Mouse (Mus musculus): ENCODE results near the gene Tex261.

The Tex261 gene

GRCm38 (mm10) chr6:83775638-83776293, at the start of gene Tex261:
Gene Tex261 (minus strand): TSS chr6:83775813.
- ChIA-PET POLR2A (interaction anchor here (0.5 to 3.3 kb wide), 41 partner anchors 11 to 450 kb away, joined by 3 to 32 read pairs (median 4); partner anchors contain the start of genes Nagk (in 4 of the 4), Paip2b (in 3 of the 4), Ankrd53 (in 2 of the 4) and Atp6v1b1 (in 1 of the 4)), CTCF (interaction anchor here (0.6 to 3.1 kb wide), 89 partner anchors 9 to 1685 kb away, joined by 3 to 35 read pairs (median 4); partner anchors contain the start of genes Nagk (in 3 of the 4), Ankrd53 (in 2 of the 4), Paip2b (in 2 of the 4) and Vax2 (in 2 of the 4))

GRCm38 (mm10) chr6:83821856-83822255, 46.2 kb upstream of the Tex261 start:
- CTCF ChIA-PET = interaction anchor here in 3 of 4 experiments (0.6 kb wide), 3 partner anchors 82 to 149 kb away, joined by 3 to 14 read pairs (median 3); no protein-coding TSS in a partner anchor
- POLR2A ChIA-PET = interaction anchor here in 3 of 4 experiments (0.5 to 8.9 kb wide), 7 partner anchors 8 to 159 kb away, joined by 3 to 87 read pairs (median 3); partner anchors contain the start of genes Paip2b (in 3 of the 3) and Nagk (in 1 of the 3)

GRCm38 (mm10) chr6:83820727-83821515, 45.3 kb upstream of the Tex261 start:
- CTCF ChIA-PET = interaction anchor here in 3 of 4 experiments (0.6 to 1.5 kb wide), 5 partner anchors 8 to 148 kb away, joined by 3 to 14 read pairs (median 4); partner anchors contain the start of gene Paip2b (in 1 of the 3)

GRCm38 (mm10) chr6:83818996-83819395, 43.4 kb upstream of the Tex261 start:
- CTCF ChIA-PET = interaction anchor here in 1 of 4 experiments (1.3 kb wide), 1 partner anchor 13 kb away, joined by 3 read pairs; the partner anchor contains the start of gene Paip2b
- POLR2A ChIA-PET = interaction anchor here (0.6 to 8.9 kb wide), 10 partner anchors 8 to 171 kb away, joined by 3 to 87 read pairs (median 4); partner anchors contain the start of gene Paip2b (in 3 of the 4)

More at GRCm38 (mm10) chr6:83820727-83821515, 45.3 kb upstream of the Tex261 start:
- POLR2A ChIA-PET = interaction anchor here (0.5 to 8.9 kb wide), 11 partner anchors 9 to 160 kb away, joined by 3 to 87 read pairs (median 3); partner anchors contain the start of genes Paip2b (in 3 of the 4), Nagk (in 1 of the 4) and Vax2 (in 1 of the 4)

GRCm38 (mm10) chr6:83815801-83816200, 40.2 kb upstream of the Tex261 start:
- POLR2A ChIA-PET = interaction anchor here in 3 of 4 experiments (0.6 to 8.9 kb wide), 9 partner anchors 10 to 99 kb away, joined by 3 to 87 read pairs (median 6); partner anchors contain the start of genes Paip2b (in 3 of the 3), Nagk (in 1 of the 3) and Zfp638 (in 1 of the 3)
- CTCF ChIA-PET = interaction anchor here (0.5 to 1.9 kb wide), 6 partner anchors 14 to 557 kb away, joined by 3 to 8 read pairs (median 4); partner anchors contain the start of gene Tex261 (in 1 of the 4)

GRCm38 (mm10) chr6:83802846-83803245, 27.2 kb upstream of the Tex261 start:
- POLR2A ChIA-PET = interaction anchor here in 3 of 4 experiments (0.6 to 3.7 kb wide), 7 partner anchors 11 to 74 kb away, joined by 3 to 15 read pairs (median 7); partner anchors contain the start of gene Paip2b (in 2 of the 3)
- CTCF ChIA-PET = interaction anchor here in 1 of 4 experiments (1.5 kb wide), 1 partner anchor 109 kb away, joined by 4 read pairs; no protein-coding TSS in a partner anchor

DNA sequence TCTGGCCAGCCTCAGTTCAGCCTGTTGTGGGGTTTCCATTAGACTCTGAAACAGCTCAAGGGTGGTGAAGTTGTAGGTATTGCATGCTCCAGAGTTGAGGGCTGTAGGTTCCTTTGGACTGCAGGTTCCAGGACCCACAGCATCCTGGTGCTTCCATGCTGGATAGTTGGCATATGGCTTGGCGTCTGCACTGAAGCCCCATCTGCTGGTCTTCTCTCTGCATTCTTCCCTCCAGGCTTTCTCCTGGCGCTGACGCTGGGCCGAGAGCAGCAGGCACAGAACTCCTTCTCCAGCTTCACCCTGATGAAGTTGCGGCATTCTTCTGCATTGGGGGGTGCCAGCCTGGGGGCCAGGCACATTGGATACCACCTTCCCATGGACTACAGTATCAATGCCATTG, 26.4 kb upstream of the Tex261 start:
- CTCF ChIA-PET = interaction anchor here in 1 of 4 experiments (1.5 kb wide), 1 partner anchor 108 kb away, joined by 4 read pairs; no protein-coding TSS in a partner anchor
- POLR2A ChIA-PET = interaction anchor here in 3 of 4 experiments (0.9 to 3.7 kb wide), 8 partner anchors 8 to 32 kb away, joined by 3 to 15 read pairs (median 4); partner anchors contain the start of gene Paip2b (in 2 of the 3)

DNA sequence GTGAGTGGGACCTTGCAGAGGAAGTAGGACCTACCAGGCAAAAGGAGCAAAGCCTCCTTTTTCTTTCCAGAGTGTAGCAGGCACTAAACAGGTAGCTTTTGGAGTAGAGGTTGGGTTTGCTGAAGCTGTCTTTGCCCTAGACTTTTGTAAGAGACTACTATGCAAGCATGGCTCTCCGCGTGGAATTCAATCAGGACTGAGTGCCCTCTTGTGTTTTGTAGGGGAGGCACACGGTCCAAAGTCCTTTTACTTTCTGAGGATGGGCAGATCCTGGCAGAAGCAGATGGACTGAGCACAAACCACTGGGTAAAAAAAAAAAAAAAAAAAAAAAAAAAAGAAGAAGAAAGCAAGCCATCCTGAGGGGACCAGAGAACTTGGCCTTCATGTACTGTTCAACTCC, 21.1 kb upstream of the Tex261 start:
- ChIA-PET CTCF (interaction anchor here in 3 of 4 experiments (0.5 to 2.0 kb wide), 4 partner anchors 21 to 608 kb away, joined by 3 to 17 read pairs (median 8); partner anchors contain the start of gene Tex261 (in 2 of the 3)), POLR2A (interaction anchor here (0.6 to 4.4 kb wide), 14 partner anchors 8 to 1347 kb away, joined by 3 to 68 read pairs (median 6); partner anchors contain the start of genes Paip2b (in 2 of the 4) and Zfp638 (in 1 of the 4))

- CTCF ChIA-PET = interaction anchor here (0.5 to 2.0 kb wide), 13 partner anchors 13 to 670 kb away, joined by 3 to 23 read pairs (median 5); partner anchors contain the start of gene Tex261 (in 3 of the 4)
- POLR2A ChIA-PET = interaction anchor here in 3 of 4 experiments (0.6 to 4.4 kb wide), 48 partner anchors 10 to 628 kb away, joined by 3 to 68 read pairs (median 4); partner anchors contain the start of genes Paip2b (in 3 of the 3), Tex261 (in 2 of the 3), Vax2 (in 2 of the 3) and Zfp638 (in 2 of the 3)
Observed at GRCm38 (mm10) chr6:83795492-83795900, 19.9 kb upstream of the Tex261 start.

DNA sequence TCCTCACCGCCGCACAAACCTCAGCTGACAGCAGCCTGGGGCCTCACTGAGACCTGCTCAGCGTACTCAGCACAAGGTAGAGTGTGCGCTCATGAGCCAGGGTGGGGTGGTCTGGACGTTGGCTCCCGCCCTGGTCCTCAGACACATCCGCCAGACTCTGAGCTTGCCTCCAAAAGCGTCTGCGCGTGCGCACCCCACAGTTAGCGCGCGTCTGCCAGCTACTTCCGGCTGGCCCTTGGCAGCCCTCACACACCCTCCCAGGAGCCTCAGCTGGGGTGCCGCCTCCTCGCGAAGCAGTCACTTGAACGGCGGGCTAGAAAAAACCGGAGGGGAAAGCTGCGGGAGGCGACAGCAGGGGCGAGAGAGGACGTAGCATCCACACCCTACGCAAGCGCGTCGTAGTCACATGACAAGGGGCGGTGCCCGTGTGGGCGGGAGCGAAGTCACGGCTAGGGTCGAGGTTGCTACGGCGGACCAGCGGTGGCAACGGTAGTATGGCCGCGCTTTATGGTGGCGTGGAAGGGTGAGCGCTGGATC, 19.2 kb upstream of the Tex261 start, which contains the start of gene Nagk:
Gene Nagk (plus strand): TSS at position 223 of the 537 bp plus-strand sequence.
- CTCF ChIA-PET = interaction anchor here in 3 of 4 experiments (0.5 to 1.9 kb wide), 18 partner anchors 12 to 1488 kb away, joined by 3 to 23 read pairs (median 4); partner anchors contain the start of genes Tex261 (in 3 of the 3) and Pcgf1 (in 1 of the 3)
- POLR2A ChIA-PET = interaction anchor here (0.6 to 4.4 kb wide), 61 partner anchors 9 to 737 kb away, joined by 3 to 68 read pairs (median 4); partner anchors contain the start of genes Paip2b (in 3 of the 4), Tex261 (in 3 of the 4), Vax2 (in 2 of the 4) and Zfp638 (in 2 of the 4)

GRCm38 (mm10) chr6:83791251-83791890, 15.8 kb upstream of the Tex261 start:
- POLR2A ChIA-PET = interaction anchor here in 3 of 4 experiments (0.8 to 2.8 kb wide), 6 partner anchors 15 to 123 kb away, joined by 3 to 9 read pairs (median 4); partner anchors contain the start of genes Paip2b (in 2 of the 3) and Tex261 (in 1 of the 3)
- CTCF ChIA-PET = interaction anchor here in 3 of 4 experiments (0.7 to 1.5 kb wide), 6 partner anchors 12 to 297 kb away, joined by 3 to 7 read pairs (median 4); partner anchors contain the start of gene Tex261 (in 2 of the 3)

DNA sequence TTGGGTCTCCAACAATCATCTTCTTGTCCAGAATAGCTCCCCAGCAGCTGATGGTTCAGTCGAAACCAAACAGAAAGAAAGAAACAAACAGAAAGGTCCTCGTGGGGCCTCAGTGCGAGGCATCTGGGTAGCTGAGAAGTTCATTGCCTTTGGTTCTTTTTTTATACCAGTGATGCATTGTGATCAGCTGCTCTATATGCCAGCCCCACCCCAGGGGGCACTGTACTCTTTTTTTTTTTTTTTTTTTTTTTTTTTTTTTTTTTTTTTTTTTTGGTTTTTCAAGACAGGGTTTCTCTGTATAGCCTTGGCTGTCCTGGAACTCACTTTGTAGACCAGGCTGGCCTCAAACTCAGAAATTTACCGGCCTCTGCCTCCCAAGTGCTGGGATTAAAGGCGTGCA, 14.9 kb upstream of the Tex261 start:
- CTCF ChIA-PET = interaction anchor here (0.5 to 1.5 kb wide), 6 partner anchors 15 to 291 kb away, joined by 3 to 5 read pairs (median 3); partner anchors contain the start of gene Tex261 (in 1 of the 4)

DNA sequence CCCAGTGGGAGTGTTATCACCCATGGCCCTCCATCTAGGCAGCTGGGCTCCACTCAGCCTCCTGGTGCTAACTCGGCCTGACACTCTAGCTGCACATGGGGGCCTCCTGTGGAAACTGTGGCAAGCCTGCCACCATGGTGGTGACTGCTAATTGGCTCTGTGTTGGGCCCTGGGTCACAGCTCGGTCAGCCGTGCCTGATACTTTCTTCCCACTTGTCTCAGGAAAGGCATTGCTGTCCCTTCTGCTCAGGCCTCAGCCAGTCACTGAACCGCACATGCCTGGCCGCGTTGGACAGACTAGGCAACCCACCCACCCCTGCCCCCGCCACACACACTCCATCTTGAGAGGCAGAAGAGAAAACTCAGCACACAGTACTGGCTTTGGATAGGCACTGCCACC, 12.9 kb upstream of the Tex261 start:
- ChIA-PET CTCF (interaction anchor here in 3 of 4 experiments (0.6 to 1.5 kb wide), 6 partner anchors 10 to 1244 kb away, joined by 3 to 5 read pairs (median 4); partner anchors contain the start of gene Tex261 (in 1 of the 3)), POLR2A (interaction anchor here in 2 of 4 experiments (0.5 to 1.4 kb wide), 6 partner anchors 10 to 931 kb away, joined by 3 to 4 read pairs (median 3); partner anchors contain the start of gene Tex261 (in 1 of the 2))

More for the DNA sequence above, 14.9 kb upstream of the Tex261 start:
- POLR2A ChIA-PET = interaction anchor here in 2 of 4 experiments (1.5 to 2.8 kb wide), 3 partner anchors 41 to 124 kb away, joined by 4 to 9 read pairs (median 7); partner anchors contain the start of gene Paip2b (in 2 of the 2)

DNA sequence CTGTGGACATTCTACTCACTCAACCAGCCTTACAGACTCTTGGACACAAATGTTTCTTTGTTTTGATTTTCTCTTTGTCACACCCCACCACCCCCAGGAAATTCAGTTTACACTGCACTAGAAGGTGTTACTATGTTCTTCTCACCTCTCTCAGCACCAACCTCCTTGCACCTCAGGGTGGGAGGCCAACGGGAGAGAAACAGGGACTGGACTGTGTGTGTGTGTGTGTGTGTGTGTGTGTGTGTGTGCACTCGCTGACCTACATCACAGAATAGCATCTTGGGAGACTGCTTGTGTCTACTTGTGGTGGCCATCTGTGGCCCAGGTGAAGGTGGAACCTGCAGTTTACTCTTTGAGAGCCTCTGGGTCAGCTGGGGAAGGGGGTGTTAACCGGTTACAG, 10.8 kb upstream of the Tex261 start:
- ChIA-PET POLR2A (interaction anchor here in 2 of 4 experiments (0.9 to 1.5 kb wide), 3 partner anchors 8 to 46 kb away, joined by 3 to 4 read pairs (median 3); partner anchors contain the start of genes Nagk (in 1 of the 2) and Paip2b (in 1 of the 2)), CTCF (interaction anchor here in 2 of 4 experiments (0.9 to 1.2 kb wide), 2 partner anchors 10 to 222 kb away, joined by 3 to 5 read pairs; partner anchors contain the start of genes Dysf (in 1 of the 2) and Tex261 (in 1 of the 2))

- POLR2A ChIA-PET = interaction anchor here in 3 of 4 experiments (0.6 to 1.6 kb wide), 12 partner anchors 9 to 183 kb away, joined by 3 to 5 read pairs (median 3); partner anchors contain the start of genes Nagk (in 2 of the 3) and Paip2b (in 1 of the 3)
- CTCF ChIA-PET = interaction anchor here (0.6 to 2.1 kb wide), 36 partner anchors 9 to 1590 kb away, joined by 3 to 10 read pairs (median 4); partner anchors contain the start of genes Nagk (in 1 of the 4) and Zfp638 (in 1 of the 4)
Observed at GRCm38 (mm10) chr6:83779026-83779425, 3.4 kb upstream of the Tex261 start.

Measured in embryonic stem cell, embryonic (primary cell).